Mouse (Mus musculus) heart, postnatal 0 days (tissue): ENCODE measurements around the gene Naa20. TPM values are rescaled to one million over a fixed set of nuclear protein-coding genes. Genes with fewer than 3 reads are reported as not detected.
A peak's percentile ranks its signal among the peaks of the same experiment; 100 is the strongest.

Source experiments
- ATAC-seq: fragments of 200-750 bp; cut with Nextera tagmentation; 2 replicates; pipeline ENCODE4 v1.8.0; 2017; ENCODE audit warnings: low read depth, moderate number of reproducible peaks, moderate library complexity; ENCODE audit not compliant: insufficient read depth
- DNase-seq: peaks from one replicate; pipeline ENCODE4 v3.0.0-alpha.2; 2016; ENCODE audit warnings: low spot score
- H3K27ac ChIP-seq: fragments of 300-500 bp; sonication (generic); 2 replicates; pipeline ENCODE4 v1.5.1; 2014; ENCODE audit warnings: low read depth, mild to moderate bottlenecking
- H3K27me3 ChIP-seq: fragments of 300-500 bp; sonication (generic); 2 replicates; pipeline ENCODE4 v1.6.1; 2014; ENCODE audit warnings: low read length, mixed read lengths; ENCODE audit not compliant: control insufficient read depth, insufficient read depth
- H3K36me3 ChIP-seq: fragments of 300-500 bp; sonication (generic); replicated peaks from 2 replicates; pipeline ENCODE4 v1.6.1; 2014; ENCODE audit warnings: low read length, mixed read lengths; ENCODE audit not compliant: control insufficient read depth, insufficient read depth
- H3K4me1 ChIP-seq: fragments of 300-500 bp; sonication (generic); 2 replicates; pipeline ENCODE4 v1.6.1; 2014; ENCODE audit warnings: antibody characterized with exemption; ENCODE audit not compliant: control insufficient read depth, insufficient read depth
- H3K4me2 ChIP-seq: fragments of 300-500 bp; sonication (generic); 2 replicates; pipeline ENCODE4 v1.6.1; 2014; ENCODE audit warnings: low read depth, mild to moderate bottlenecking, low read length, moderate library complexity
- H3K4me3 ChIP-seq: fragments of 300-500 bp; sonication (generic); 2 replicates; pipeline ENCODE4 v1.5.1; 2014; ENCODE audit warnings: low read depth, low read length
- H3K9ac ChIP-seq: fragments of 300-500 bp; sonication (generic); replicated peaks from 2 replicates; pipeline ENCODE4 v1.6.1; 2014; ENCODE audit warnings: low read depth, low read length, mixed read lengths
- H3K9me3 ChIP-seq: fragments of 300-500 bp; sonication (generic); replicated peaks from 2 replicates; pipeline ENCODE4 v1.6.1; 2016; ENCODE audit warnings: low read length; ENCODE audit not compliant: control insufficient read depth
- CTCF ChIP-seq: IDR thresholded peaks from 2 replicates; pipeline ENCODE4 v1.5.1; 2016; ENCODE audit warnings: antibody characterized with exemption, control low read depth, low read depth
- EP300 ChIP-seq: IDR thresholded peaks from 2 replicates; pipeline ENCODE4 v1.6.1; 2016; ENCODE audit warnings: antibody characterized with exemption, low read depth
- WGBS: fragments of 180-500 bp; shearing (Covaris S2); extraction: QIAGEN DNeasy Blood & Tissue Kit; methylation state at CpG from one replicate; pipeline ENCODE4 v1.1.7; 2014; 5-methylcytosine and 5-hydroxymethylcytosine counted together
- polyA plus RNA-seq: library from polyadenylated mRNA; unstranded; fragments of >200 nt; fragmentation: Nextera tagmentation; extraction: Ambion mirVana; gene quantifications from 2 replicates; pipeline ENCODE4 v1.2.1, GENCODE M21; 2015
- total RNA-seq: library from RNA; depleted of rRNA; stranded (reverse); fragments of >200 nt; gene quantifications from 2 replicates; pipeline ENCODE4 v1.2.3, GENCODE M21; 2014; ENCODE audit warnings: low replicate concordance; rRNA removed

The Naa20 gene
- 155 and 298 TPM in 2 replicates for total RNA-seq
- 243 TPM in 2 replicates for polyA plus RNA-seq

DNA sequence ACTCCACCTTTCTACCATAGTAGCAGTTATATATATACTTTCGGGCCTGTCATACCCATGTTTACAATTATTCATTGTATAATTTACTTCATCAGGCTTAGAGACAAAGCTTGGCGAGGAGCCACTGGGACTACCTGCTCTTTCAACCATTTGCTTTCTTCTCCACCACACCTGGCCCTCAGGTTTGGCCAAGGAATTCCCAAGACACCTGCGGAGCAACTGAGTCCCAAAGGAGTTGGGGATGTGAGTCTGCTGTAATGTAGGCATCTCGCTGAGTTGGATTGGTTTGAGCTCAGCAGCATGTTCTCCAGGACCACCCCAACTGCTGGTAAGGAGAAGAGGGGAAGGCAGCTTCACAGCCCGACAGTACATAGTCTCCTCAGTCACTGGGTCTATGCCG, at the start of gene Naa20:
TSS of gene Naa20 (plus strand) at position 239 of the 400 bp plus-strand sequence.
- ATAC-seq (no peak), DNase-seq (no peak)
- TF ChIP-seq EP300 (no peak), CTCF (no peak; the same call in 1 of the 2 replicates)
- H3K27me3 ChIP-seq: no peaks in the 10 kb centered on the region
- H3K27ac ChIP-seq: no peak within 1 kb of the TSS
- H3K4me2 ChIP-seq: peak within 1 kb of the TSS; percentile 69
- WGBS: 81% methylated on average over 6 of the region's 6 CpGs
- H3K4me3 ChIP-seq: peak within 1 kb of the TSS; percentile 97
- H3K36me3 ChIP-seq: peaks cover 2% of the 10 kb centered on the region; the same call in 1 of the 2 replicates
- H3K9me3 ChIP-seq: no peaks in the 10 kb centered on the region
- peak within 1 kb of the TSS; percentile 94; the same call in 1 of the 2 replicates for H3K9ac ChIP-seq
- H3K4me1 ChIP-seq: peaks cover 19% of the 10 kb centered on the region

DNA sequence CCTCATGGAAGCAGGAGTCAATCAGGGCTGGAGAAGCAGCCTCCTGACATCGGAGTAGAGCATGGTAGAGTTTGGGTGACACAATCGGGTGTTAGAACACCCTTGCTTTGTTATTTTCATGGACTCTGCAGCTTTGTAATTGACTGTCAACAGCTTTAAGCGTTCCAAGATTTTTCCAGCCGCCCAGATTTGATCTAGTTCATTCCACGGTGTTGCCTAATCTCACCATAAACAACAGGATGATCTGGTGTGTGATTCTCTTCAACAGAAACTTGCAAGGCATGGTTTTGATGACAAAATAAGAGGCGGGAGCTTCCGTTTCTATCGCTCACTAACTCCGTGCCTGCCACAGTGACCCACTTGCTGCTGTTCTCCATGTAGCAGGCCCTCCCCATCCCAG, 46.1 kb upstream of the Naa20 start:
- no peak for ATAC-seq
- Histone ChIP-seq H3K4me3 (no peak overlapping the region), H3K4me1 (peaks cover 23% of the 10 kb centered on the region), H3K27ac (no peak overlapping the region), H3K36me3 (peaks cover 25% of the 10 kb centered on the region), H3K4me2 (no peak overlapping the region), H3K9me3 (no peaks in the 10 kb centered on the region), H3K9ac (no peak overlapping the region), H3K27me3 (no peaks in the 10 kb centered on the region)
- WGBS: 66% methylated on average over 9 of the region's 9 CpGs
- no peak for DNase-seq
- TF ChIP-seq EP300 (no peak), CTCF (no peak)

DNA sequence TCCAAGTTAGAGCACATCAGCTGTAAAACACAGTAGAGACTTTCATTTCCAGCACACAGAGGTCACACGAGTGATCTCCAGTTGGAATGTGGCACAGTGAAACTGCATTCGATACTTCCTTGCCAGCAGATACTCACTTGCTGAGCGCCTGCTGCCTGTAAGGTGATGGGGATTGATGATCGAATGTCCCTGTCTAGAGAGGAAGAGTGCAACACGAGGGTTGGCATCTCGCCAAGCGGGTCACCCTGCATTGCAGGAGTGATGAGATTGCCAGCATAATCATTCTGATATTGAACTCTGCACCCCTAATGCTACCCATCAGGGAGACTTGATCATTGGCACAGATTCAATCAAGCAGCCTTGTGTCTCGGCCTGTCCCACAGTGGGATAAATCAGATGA, 44.0 kb upstream of the Naa20 start:
- DNase-seq (no peak), ATAC-seq (no peak)
- 46% methylated on average over 8 of the region's 8 CpGs for WGBS
- H3K27me3 ChIP-seq: no peaks in the 10 kb centered on the region
- TF ChIP-seq CTCF (no peak), EP300 (no peak)
- peaks cover 22% of the 10 kb centered on the region for H3K4me1 ChIP-seq
- H3K9ac ChIP-seq: no peak overlapping the region
- H3K36me3 ChIP-seq: 0 out of 2 replicates have a peak, but pooled peaks cover 8% of the 10 kb centered on the region
- no peak overlapping the region for H3K4me3 ChIP-seq
- no peak overlapping the region for H3K27ac ChIP-seq
- no peak overlapping the region for H3K4me2 ChIP-seq
- no peaks in the 10 kb centered on the region for H3K9me3 ChIP-seq

DNA sequence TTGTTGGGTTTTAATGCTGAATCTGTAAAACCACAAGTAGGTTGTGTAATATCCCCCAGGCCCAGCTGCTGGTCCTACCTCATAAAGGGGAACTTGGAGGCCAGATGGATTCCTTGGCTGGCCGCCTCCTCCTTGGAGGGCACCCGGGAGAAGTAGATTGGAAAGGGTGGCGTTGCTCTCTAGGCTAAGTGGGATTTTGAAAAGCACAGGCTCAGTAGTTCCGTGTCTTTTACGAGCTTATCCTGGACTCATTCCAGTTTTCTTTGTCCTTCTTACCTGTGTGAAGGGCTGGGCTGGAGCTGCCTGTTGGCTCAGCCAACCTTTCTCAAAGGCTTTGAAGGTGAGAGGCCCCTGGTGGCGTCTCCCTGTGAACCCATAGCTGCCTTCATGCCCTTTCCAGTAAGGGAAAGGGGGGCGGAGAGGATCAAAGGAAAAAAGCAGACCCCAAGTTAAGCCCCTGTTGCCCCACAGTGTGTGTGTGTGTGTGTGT, 42.4 kb upstream of the Naa20 start:
- 0 out of 2 replicates have a peak, but pooled peaks cover 4% of the 10 kb centered on the region for H3K36me3 ChIP-seq
- no peaks in the 10 kb centered on the region for H3K9me3 ChIP-seq
- 47% methylated on average over 7 of the region's 7 CpGs for WGBS
- ATAC-seq (no peak), DNase-seq (peak; percentile 37)
- peak overlapping the region; percentile 95 for H3K27ac ChIP-seq
- H3K9ac ChIP-seq: peak overlapping the region; percentile 71; the same call in 1 of the 2 replicates
- H3K4me1 ChIP-seq: peaks cover 27% of the 10 kb centered on the region
- no peak for TF ChIP-seq EP300
- no peak for TF ChIP-seq CTCF
- H3K4me3 ChIP-seq: peak overlapping the region; percentile 62
- no peaks in the 10 kb centered on the region for H3K27me3 ChIP-seq
- H3K4me2 ChIP-seq: peak overlapping the region; percentile 85

DNA sequence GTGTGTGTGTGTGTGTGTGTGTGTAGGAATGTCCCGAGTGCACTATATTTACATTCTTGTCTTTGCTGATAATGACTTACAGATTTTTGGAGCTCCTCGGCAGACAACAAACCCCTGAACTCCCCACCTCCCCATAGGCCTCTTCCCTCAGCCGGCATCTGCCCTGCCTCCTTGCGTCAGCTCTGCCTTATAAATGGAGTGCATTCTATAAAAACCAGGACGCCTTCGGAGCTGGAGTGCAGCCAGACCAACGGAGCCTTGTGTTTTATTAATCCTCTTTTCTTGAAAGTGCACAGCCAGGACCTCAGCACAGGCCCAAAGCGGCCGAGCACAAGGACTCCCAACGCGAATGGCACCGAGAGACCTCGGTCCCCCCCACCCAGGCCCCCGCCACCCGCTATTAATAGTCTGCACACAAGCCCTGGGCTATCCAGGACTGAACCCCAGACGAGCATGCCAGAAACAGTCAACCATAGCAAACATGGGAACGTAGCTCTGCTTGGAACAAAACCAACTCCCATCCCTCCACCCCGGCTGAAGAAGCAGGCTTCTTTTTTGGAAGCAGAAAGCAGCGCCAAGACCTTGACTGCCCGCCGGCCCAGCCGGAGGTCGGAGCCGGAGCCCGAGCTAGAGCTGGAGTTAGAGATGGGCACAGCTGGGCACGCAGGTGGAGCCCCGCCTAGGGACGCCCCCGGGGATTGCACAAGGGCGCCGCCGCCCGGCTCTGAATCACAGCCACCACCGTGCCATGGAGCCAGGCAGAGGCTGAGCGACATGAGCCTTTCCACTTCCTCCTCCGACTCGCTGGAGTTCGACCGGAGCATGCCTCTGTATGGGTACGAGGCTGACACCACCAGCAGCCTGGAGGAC, 41.7 kb upstream of the Naa20 start:
- no peaks in the 10 kb centered on the region for H3K27me3 ChIP-seq
- 0 out of 2 replicates have a peak, but pooled peaks have one; percentile 26 for TF ChIP-seq EP300
- peak; percentile 38 for TF ChIP-seq CTCF
- H3K9me3 ChIP-seq: no peaks in the 10 kb centered on the region
- peak overlapping the region; percentile 71 for H3K9ac ChIP-seq
- ATAC-seq: peak; percentile 87
- peak; percentile 74 for DNase-seq
- peak overlapping the region; percentile 62 for H3K4me3 ChIP-seq
- H3K4me1 ChIP-seq: peaks cover 27% of the 10 kb centered on the region
- 0 out of 2 replicates have a peak, but pooled peaks cover 4% of the 10 kb centered on the region for H3K36me3 ChIP-seq
- peak overlapping the region; percentile 85 for H3K4me2 ChIP-seq
- 9% methylated on average over 40 of the region's 40 CpGs for WGBS
- peak overlapping the region; percentile 95 for H3K27ac ChIP-seq
